Mouse (Mus musculus) megakaryocyte, embryonic 14.5 days (primary cell): ENCODE data around the gene Zfp36l2.

Experiments
- FLI1 ChIP-seq: IDR thresholded peaks from 2 replicates; pipeline ENCODE4 v1.6.1; 2012; ENCODE audit warnings: low read length, inconsistent platforms, mixed read lengths
- GATA1 ChIP-seq: IDR thresholded peaks from 3 replicates; pipeline ENCODE4 v1.6.1; 2012; ENCODE audit warnings: mixed read lengths, low read length, inconsistent platforms, borderline replicate concordance

DNA sequence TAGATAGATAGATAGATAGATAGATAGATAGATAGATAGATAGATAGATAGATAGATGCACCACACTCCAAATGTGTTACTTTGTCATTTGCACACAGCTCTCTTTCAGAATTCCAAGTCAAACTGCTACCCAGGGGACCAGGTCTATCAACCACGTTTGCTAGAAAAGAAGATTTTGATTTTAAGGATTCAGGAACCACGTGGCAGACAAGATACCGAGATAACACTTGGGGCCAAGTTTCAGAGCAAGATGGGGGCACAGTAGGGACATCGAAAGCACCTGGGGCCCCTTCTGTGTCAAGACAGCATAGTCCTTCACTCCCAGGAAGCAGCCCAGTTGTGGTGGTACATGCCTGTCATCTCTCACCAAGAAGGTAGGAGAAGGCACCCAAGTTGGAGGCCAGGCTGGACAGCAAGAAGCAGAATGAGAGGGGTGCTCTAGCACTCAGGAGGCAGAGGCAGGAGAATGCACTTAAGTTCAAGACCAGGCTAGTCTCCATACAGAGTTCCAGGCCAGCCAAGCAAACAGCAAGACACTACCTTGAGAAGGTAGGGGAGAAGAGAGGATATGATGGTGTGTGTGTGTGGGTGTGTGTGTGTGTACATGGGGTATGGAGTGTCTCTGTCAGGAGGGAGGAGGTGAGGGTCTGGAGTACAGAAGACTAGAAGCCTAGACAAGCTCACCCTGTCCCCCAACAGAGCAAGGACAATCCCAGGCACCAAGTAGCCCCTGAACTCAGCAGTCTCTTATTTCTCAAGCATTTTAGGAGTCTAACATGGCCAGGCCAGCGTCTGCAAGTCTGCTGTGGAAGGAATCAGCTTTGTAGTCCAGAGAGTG, 42.8 kb downstream of the Zfp36l2 start:
- TF ChIP-seq GATA1: no peak
- no peak for TF ChIP-seq FLI1
